Mouse (Mus musculus): ENCODE measurements around the gene Gm47996.

DNA sequence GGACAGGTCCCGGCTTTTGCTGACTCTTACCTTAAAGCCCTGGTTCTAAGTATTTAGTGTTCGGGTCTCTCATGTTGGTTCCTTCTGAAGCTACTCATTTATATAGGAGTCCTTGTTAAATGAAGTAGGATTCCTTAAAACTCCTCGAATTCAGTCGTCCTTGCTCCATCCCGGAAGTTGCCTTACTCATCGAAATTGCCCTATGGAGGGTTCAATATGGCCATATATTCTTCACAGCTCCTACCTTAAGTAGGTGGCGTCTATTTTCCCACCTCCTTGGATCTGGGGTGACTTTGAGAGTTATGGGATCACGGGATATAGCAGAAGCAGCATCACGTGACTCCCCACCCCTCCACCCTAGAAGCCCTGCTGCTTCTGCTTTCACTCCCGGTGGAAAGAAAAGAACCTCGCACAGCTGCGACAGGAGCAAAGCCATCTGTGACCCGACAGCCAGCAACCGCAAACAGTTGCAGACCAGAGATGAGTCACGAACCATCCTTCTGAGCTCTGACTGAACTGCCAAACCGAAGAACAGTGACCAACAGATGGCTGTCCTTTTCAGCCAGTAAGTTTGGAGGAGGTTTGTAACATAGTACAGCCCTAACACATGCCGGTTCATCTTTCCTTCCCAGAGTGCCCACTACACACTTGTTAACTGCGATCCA lies 40.7 kb downstream of the Gm47996 start:
- TF ChIP-seq CTCF (IDR thresholded peaks at IDR 0.05) (no peak; the same call in 1 of the 2 replicates), EP300 (IDR thresholded peaks at IDR 0.05) (no peak; the same call in 1 of the 2 replicates)

All from lung, postnatal 0 days (tissue).